Mouse (Mus musculus) bone marrow macrophage, adult 2 months (primary cell): ENCODE data around the gene Cdkl1.

Experiments used
- CTCF ChIP-seq: IDR thresholded peaks from 2 replicates; pipeline ENCODE4 v1.5.1; 2012; ENCODE audit warnings: low read depth, mild to moderate bottlenecking, low read length, moderate library complexity
- POLR2A ChIP-seq: IDR thresholded peaks from 2 replicates; pipeline ENCODE4 v1.6.1; 2012; ENCODE audit warnings: mild to moderate bottlenecking, low read depth, low read length, borderline replicate concordance

DNA sequence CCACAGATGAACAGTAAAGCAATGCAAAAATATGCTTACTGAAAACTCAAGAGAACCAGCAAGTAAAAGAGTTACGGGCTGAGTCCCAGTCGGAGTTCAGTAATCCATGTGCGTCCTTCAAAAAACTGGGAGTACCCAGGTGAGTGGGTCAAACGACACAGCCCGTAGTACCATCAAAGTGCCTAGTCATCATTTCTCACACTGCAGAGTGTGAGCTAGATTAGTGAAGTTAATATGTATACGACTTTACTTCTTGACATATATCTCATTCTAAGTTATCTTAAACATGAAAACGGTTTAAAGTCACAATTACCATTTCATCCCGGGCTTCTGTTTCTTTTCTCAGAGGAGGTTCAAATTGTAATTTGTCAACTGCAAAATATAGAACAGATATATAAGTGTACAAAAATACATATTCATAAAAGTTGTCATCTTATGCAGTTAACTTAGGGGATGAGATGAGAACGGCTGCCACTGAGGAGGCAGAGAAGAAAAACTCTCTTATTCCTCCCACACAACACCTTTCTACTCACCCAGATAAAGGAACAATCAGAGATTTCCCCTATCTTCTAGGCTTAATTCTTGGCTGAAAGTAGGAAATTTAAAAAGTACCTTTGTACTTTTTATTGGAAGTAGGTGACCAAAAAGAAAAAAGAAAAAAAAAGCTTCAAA is 40.3 kb upstream of the Cdkl1 start:
- TF ChIP-seq CTCF (no peak), POLR2A (no peak)
